Mouse (Mus musculus) heart, embryonic 10.5 days (tissue): ENCODE results near the gene Syn3. TPM values are rescaled to one million over a fixed set of nuclear protein-coding genes. Genes with fewer than 3 reads are reported as not detected.

ENCODE experiments used
- DNase-seq: peaks from one replicate; pipeline ENCODE4 v3.0.0-alpha.2; 2017; ENCODE audit warnings: low spot score
- H3K27ac ChIP-seq: fragments of 300-500 bp; sonication (generic); 2 replicates; pipeline ENCODE4 v1.5.1; 2016; ENCODE audit warnings: mild to moderate bottlenecking
- H3K27me3 ChIP-seq: fragments of 300-500 bp; sonication (generic); 2 replicates; pipeline ENCODE4 v1.6.1; 2016; ENCODE audit warnings: mild to moderate bottlenecking; ENCODE audit not compliant: poor library complexity, insufficient read depth, severe bottlenecking
- H3K36me3 ChIP-seq: fragments of 300-500 bp; sonication (generic); 2 replicates; pipeline ENCODE4 v1.6.1; 2016; ENCODE audit warnings: mild to moderate bottlenecking, moderate library complexity
- H3K4me1 ChIP-seq: fragments of 300-500 bp; sonication (generic); 2 replicates; pipeline ENCODE4 v1.6.1; 2016; ENCODE audit warnings: mild to moderate bottlenecking
- H3K4me3 ChIP-seq: fragments of 300-500 bp; sonication (generic); 2 replicates; pipeline ENCODE4 v1.5.1; 2016; ENCODE audit warnings: mild to moderate bottlenecking, moderate library complexity
- H3K9me3 ChIP-seq: fragments of 300-500 bp; sonication (generic); 2 replicates; pipeline ENCODE4 v1.6.1; 2016; ENCODE audit warnings: mild to moderate bottlenecking, moderate library complexity
- WGBS: fragments of 180-500 bp; shearing (Covaris S2); methylation state at CpG from one replicate; pipeline ENCODE4 v1.1.7; 2016; 5-methylcytosine and 5-hydroxymethylcytosine counted together
- polyA plus RNA-seq: library from polyadenylated mRNA; unstranded; fragments of >200 nt; fragmentation: Nextera tagmentation; extraction: Ambion mirVana; gene quantifications from 2 replicates; pipeline ENCODE4 v1.2.1, GENCODE M21; 2016

Syn3 gene
- polyA plus RNA-seq, 1 experiment from 2014 or later: 1.2 TPM

GRCm38 (mm10) chr10:86281238-86281637 lies 217.5 kb downstream of the Syn3 start:
- H3K4me3 ChIP-seq: no peak overlapping the region
- H3K36me3 ChIP-seq: no peaks in the 10 kb centered on the region
- DNase-seq: no peak
- H3K4me1 ChIP-seq: no peaks in the 10 kb centered on the region
- H3K27me3 ChIP-seq: peaks cover 17% of the 10 kb centered on the region; the same call in 1 of the 2 replicates
- no peak overlapping the region for H3K27ac ChIP-seq
- 87% methylated on average over 8 of the region's 8 CpGs for WGBS
- no peaks in the 10 kb centered on the region for H3K9me3 ChIP-seq

GRCm38 (mm10) chr10:86279579-86280168 lies 219.0 kb downstream of the Syn3 start:
- H3K9me3 ChIP-seq: no peaks in the 10 kb centered on the region
- H3K4me3 ChIP-seq: no peak overlapping the region
- H3K27ac ChIP-seq: no peak overlapping the region
- no peaks in the 10 kb centered on the region for H3K36me3 ChIP-seq
- H3K4me1 ChIP-seq: no peaks in the 10 kb centered on the region
- DNase-seq: no peak
- WGBS: 81% methylated on average over 7 of the region's 7 CpGs
- peaks cover 17% of the 10 kb centered on the region; the same call in 1 of the 2 replicates for H3K27me3 ChIP-seq

GRCm38 (mm10) chr10:86278481-86278880 lies 220.2 kb downstream of the Syn3 start:
- Histone ChIP-seq H3K27ac (no peak overlapping the region), H3K4me3 (no peak overlapping the region), H3K4me1 (no peaks in the 10 kb centered on the region; the same call in 1 of the 2 replicates), H3K9me3 (no peaks in the 10 kb centered on the region), H3K36me3 (no peaks in the 10 kb centered on the region), H3K27me3 (peaks cover 17% of the 10 kb centered on the region; the same call in 1 of the 2 replicates)
- DNase-seq: no peak
- WGBS: 65% methylated on average over 2 of the region's 2 CpGs

- H3K27ac ChIP-seq: no peak overlapping the region
- WGBS: 77% methylated on average over 5 of the region's 5 CpGs
- no peak for DNase-seq
Observed at GRCm38 (mm10) chr10:86277327-86277726, 221.4 kb downstream of the Syn3 start.

GRCm38 (mm10) chr10:86275585-86275984 lies 223.1 kb downstream of the Syn3 start:
- Histone ChIP-seq H3K27ac (no peak overlapping the region), H3K36me3 (no peaks in the 10 kb centered on the region), H3K9me3 (no peaks in the 10 kb centered on the region), H3K4me3 (no peak overlapping the region), H3K27me3 (peaks cover 17% of the 10 kb centered on the region; the same call in 1 of the 2 replicates), H3K4me1 (peaks cover 2% of the 10 kb centered on the region; the same call in 1 of the 2 replicates)
- DNase-seq: no peak
- 82% methylated on average over 5 of the region's 5 CpGs for WGBS

More at GRCm38 (mm10) chr10:86277327-86277726, 221.4 kb downstream of the Syn3 start:
- no peaks in the 10 kb centered on the region; the same call in 1 of the 2 replicates for H3K4me1 ChIP-seq
- no peaks in the 10 kb centered on the region for H3K9me3 ChIP-seq
- H3K36me3 ChIP-seq: no peaks in the 10 kb centered on the region
- H3K4me3 ChIP-seq: no peak overlapping the region
- H3K27me3 ChIP-seq: peaks cover 17% of the 10 kb centered on the region; the same call in 1 of the 2 replicates

- Histone ChIP-seq H3K27ac (0 out of 2 replicates have a peak overlapping the region, but pooled peaks have one; percentile 36), H3K4me3 (no peak overlapping the region), H3K9me3 (no peaks in the 10 kb centered on the region), H3K36me3 (no peaks in the 10 kb centered on the region), H3K4me1 (peaks cover 8% of the 10 kb centered on the region; the same call in 1 of the 2 replicates), H3K27me3 (0 out of 2 replicates have a peak, but pooled peaks cover 7% of the 10 kb centered on the region)
- 53% methylated on average over 19 of the region's 19 CpGs for WGBS
- DNase-seq: no peak
Observed at GRCm38 (mm10) chr10:86273410-86274191, 225.1 kb downstream of the Syn3 start.

- Histone ChIP-seq H3K9me3 (no peaks in the 10 kb centered on the region), H3K27me3 (0 out of 2 replicates have a peak, but pooled peaks cover 2% of the 10 kb centered on the region), H3K4me3 (no peak overlapping the region), H3K4me1 (peaks cover 8% of the 10 kb centered on the region; the same call in 1 of the 2 replicates), H3K27ac (no peak overlapping the region), H3K36me3 (no peaks in the 10 kb centered on the region)
- DNase-seq: no peak
- WGBS: 80% methylated on average over 3 of the region's 3 CpGs
Observed at GRCm38 (mm10) chr10:86272826-86273225, 225.9 kb downstream of the Syn3 start.

- no peaks in the 10 kb centered on the region for H3K36me3 ChIP-seq
- peak overlapping the region; percentile 10; the same call in 1 of the 2 replicates for H3K27ac ChIP-seq
- no peaks in the 10 kb centered on the region for H3K9me3 ChIP-seq
- no peak overlapping the region for H3K4me3 ChIP-seq
- DNase-seq: no peak
- no peaks in the 10 kb centered on the region for H3K27me3 ChIP-seq
- peaks cover 8% of the 10 kb centered on the region; the same call in 1 of the 2 replicates for H3K4me1 ChIP-seq
- 29% methylated on average over 3 of the region's 3 CpGs for WGBS
Observed at GRCm38 (mm10) chr10:86270254-86270653, 228.4 kb downstream of the Syn3 start.

GRCm38 (mm10) chr10:86264618-86265017 lies 234.1 kb downstream of the Syn3 start:
- no peaks in the 10 kb centered on the region for H3K36me3 ChIP-seq
- no peaks in the 10 kb centered on the region for H3K27me3 ChIP-seq
- H3K9me3 ChIP-seq: no peaks in the 10 kb centered on the region
- H3K4me1 ChIP-seq: no peaks in the 10 kb centered on the region
- DNase-seq: no peak
- WGBS: 68% methylated on average over 9 of the region's 9 CpGs
- no peak overlapping the region for H3K27ac ChIP-seq
- H3K4me3 ChIP-seq: no peak overlapping the region

- no peaks in the 10 kb centered on the region; the same call in 1 of the 2 replicates for H3K27me3 ChIP-seq
- H3K36me3 ChIP-seq: no peaks in the 10 kb centered on the region
- H3K4me3 ChIP-seq: no peak overlapping the region
- H3K4me1 ChIP-seq: no peaks in the 10 kb centered on the region
- 85% methylated on average over 2 of the region's 2 CpGs for WGBS
- DNase-seq: no peak
- H3K27ac ChIP-seq: no peak overlapping the region
- no peaks in the 10 kb centered on the region for H3K9me3 ChIP-seq
Observed at GRCm38 (mm10) chr10:86261725-86262124, 237.0 kb downstream of the Syn3 start.

- H3K4me3 ChIP-seq: no peak overlapping the region
- H3K27me3 ChIP-seq: peaks cover 8% of the 10 kb centered on the region; the same call in 1 of the 2 replicates
- no peaks in the 10 kb centered on the region for H3K9me3 ChIP-seq
- WGBS: 85% methylated on average over 3 of the region's 3 CpGs
- DNase-seq: no peak
- no peaks in the 10 kb centered on the region for H3K4me1 ChIP-seq
- H3K27ac ChIP-seq: no peak overlapping the region
- no peaks in the 10 kb centered on the region for H3K36me3 ChIP-seq
Observed at GRCm38 (mm10) chr10:86258992-86259391, 239.7 kb downstream of the Syn3 start.

GRCm38 (mm10) chr10:86258046-86258445 lies 240.7 kb downstream of the Syn3 start:
- Histone ChIP-seq H3K4me1 (peaks cover 4% of the 10 kb centered on the region; the same call in 1 of the 2 replicates), H3K27me3 (peaks cover 8% of the 10 kb centered on the region; the same call in 1 of the 2 replicates), H3K27ac (no peak overlapping the region), H3K9me3 (no peaks in the 10 kb centered on the region), H3K36me3 (no peaks in the 10 kb centered on the region), H3K4me3 (no peak overlapping the region)
- WGBS: 73% methylated on average over 4 of the region's 4 CpGs
- no peak for DNase-seq

- Histone ChIP-seq H3K4me1 (peaks cover 5% of the 10 kb centered on the region; the same call in 1 of the 2 replicates), H3K27me3 (peaks cover 8% of the 10 kb centered on the region; the same call in 1 of the 2 replicates), H3K9me3 (no peaks in the 10 kb centered on the region), H3K27ac (no peak overlapping the region), H3K36me3 (no peaks in the 10 kb centered on the region), H3K4me3 (no peak overlapping the region)
- 74% methylated on average over 3 of the region's 3 CpGs for WGBS
- DNase-seq: no peak
Observed at GRCm38 (mm10) chr10:86257045-86257444, 241.7 kb downstream of the Syn3 start.
